Mouse (Mus musculus): ENCODE results near the gene Nup160. TPM values are rescaled to one million over a fixed set of nuclear protein-coding genes. Genes with fewer than 3 reads are reported as not detected.

Gene Nup160
- polyA plus RNA-seq, 1 experiment = 15.1 TPM

GRCm38 (mm10) chr2:90666591-90667387 lies 10.2 kb upstream of the Nup160 start:
- no peaks in the 10 kb centered on the region for H3K79me2 ChIP-seq (ENCODE audit: control insufficient read depth, insufficient read depth)
- H3K4me3 ChIP-seq (ENCODE audit: insufficient read depth, poor library complexity, severe bottlenecking) = no peak overlapping the region
- H3K27me3 ChIP-seq (ENCODE audit: control insufficient read depth, insufficient read depth, insufficient read length) = no peaks in the 10 kb centered on the region
- no peak for TF ChIP-seq MAX (IDR thresholded peaks at IDR 0.05)
- TF ChIP-seq MYOD1 (IDR thresholded peaks at IDR 0.05; ENCODE audit: control insufficient read depth, insufficient read length, low read depth) = no peak
- TF ChIP-seq FOSL1 (IDR thresholded peaks at IDR 0.05; ENCODE audit: insufficient read depth, low read length, poor library complexity, severe bottlenecking) = no peak
- TF ChIP-seq MYOG (IDR thresholded peaks at IDR 0.05; ENCODE audit: control insufficient read depth, extremely low read depth, insufficient read length) = no peak
- no peak for TF ChIP-seq CTCF (IDR thresholded peaks at IDR 0.05; ENCODE audit: control insufficient read depth, insufficient read depth, insufficient read length)
- TF ChIP-seq CEBPB (IDR thresholded peaks at IDR 0.05; ENCODE audit: low read depth) = no peak
- no peak for TF ChIP-seq USF1 (IDR thresholded peaks at IDR 0.05; ENCODE audit: low read depth)
- no peaks in the 10 kb centered on the region for H3K79me3 ChIP-seq (ENCODE audit: low read depth)
- H3ac ChIP-seq (ENCODE audit: control insufficient read depth, insufficient read length, low read depth) = no peak overlapping the region
- no peaks in the 10 kb centered on the region for H3K36me3 ChIP-seq (ENCODE audit: control insufficient read depth, insufficient read depth)

- Histone ChIP-seq H3K27me3 (ENCODE audit: control insufficient read depth, insufficient read depth, insufficient read length) (no peaks in the 10 kb centered on the region), H3K4me3 (ENCODE audit: insufficient read depth, poor library complexity, severe bottlenecking) (no peak overlapping the region), H3ac (ENCODE audit: control insufficient read depth, insufficient read length, low read depth) (no peak overlapping the region), H3K79me3 (ENCODE audit: low read depth) (no peaks in the 10 kb centered on the region), H3K36me3 (ENCODE audit: control insufficient read depth, insufficient read depth) (no peaks in the 10 kb centered on the region), H3K79me2 (ENCODE audit: control insufficient read depth, insufficient read depth) (no peaks in the 10 kb centered on the region)
- no peak for TF ChIP-seq CEBPB (IDR thresholded peaks at IDR 0.05; ENCODE audit: low read depth)
- TF ChIP-seq MAX (IDR thresholded peaks at IDR 0.05) = peak; percentile 46
Measured at GRCm38 (mm10) chr2:90667388-90668265, 9.4 kb upstream of the Nup160 start.

- Histone ChIP-seq H3K79me2 (ENCODE audit: control insufficient read depth, insufficient read depth) (no peaks in the 10 kb centered on the region), H3K36me3 (ENCODE audit: control insufficient read depth, insufficient read depth) (no peaks in the 10 kb centered on the region), H3K27me3 (ENCODE audit: control insufficient read depth, insufficient read depth, insufficient read length) (no peaks in the 10 kb centered on the region), H3K4me3 (ENCODE audit: insufficient read depth, poor library complexity, severe bottlenecking) (no peak overlapping the region), H3ac (ENCODE audit: control insufficient read depth, insufficient read length, low read depth) (no peak overlapping the region), H3K79me3 (ENCODE audit: low read depth) (no peaks in the 10 kb centered on the region)
- no peak for TF ChIP-seq MYOD1 (IDR thresholded peaks at IDR 0.05; ENCODE audit: control insufficient read depth, insufficient read length, low read depth)
- TF ChIP-seq USF1 (IDR thresholded peaks at IDR 0.05; ENCODE audit: low read depth) = no peak
- no peak for TF ChIP-seq MYOG (IDR thresholded peaks at IDR 0.05; ENCODE audit: control insufficient read depth, extremely low read depth, insufficient read length)
- no peak for TF ChIP-seq CEBPB (IDR thresholded peaks at IDR 0.05; ENCODE audit: low read depth)
- no peak for TF ChIP-seq CTCF (IDR thresholded peaks at IDR 0.05; ENCODE audit: control insufficient read depth, insufficient read depth, insufficient read length)
- no peak for TF ChIP-seq MAX (IDR thresholded peaks at IDR 0.05)
- TF ChIP-seq FOSL1 (IDR thresholded peaks at IDR 0.05; ENCODE audit: insufficient read depth, low read length, poor library complexity, severe bottlenecking) = no peak
Measured at GRCm38 (mm10) chr2:90670343-90670742, 6.7 kb upstream of the Nup160 start.

- H3K36me3 ChIP-seq (ENCODE audit: control insufficient read depth, insufficient read depth) = no peaks in the 10 kb centered on the region
- TF ChIP-seq MYOG (IDR thresholded peaks at IDR 0.05; ENCODE audit: control insufficient read depth, extremely low read depth, insufficient read length) (no peak), CEBPB (IDR thresholded peaks at IDR 0.05; ENCODE audit: low read depth) (no peak), MAX (IDR thresholded peaks at IDR 0.05) (no peak), MYOD1 (IDR thresholded peaks at IDR 0.05; ENCODE audit: control insufficient read depth, insufficient read length, low read depth) (no peak), FOSL1 (IDR thresholded peaks at IDR 0.05; ENCODE audit: insufficient read depth, low read length, poor library complexity, severe bottlenecking) (no peak), USF1 (IDR thresholded peaks at IDR 0.05; ENCODE audit: low read depth) (no peak), CTCF (IDR thresholded peaks at IDR 0.05; ENCODE audit: control insufficient read depth, insufficient read depth, insufficient read length) (no peak)
Measured at GRCm38 (mm10) chr2:90673339-90673738, 3.7 kb upstream of the Nup160 start.

GRCm38 (mm10) chr2:90674555-90674954 lies 2.5 kb upstream of the Nup160 start:
- H3K36me3 ChIP-seq (ENCODE audit: control insufficient read depth, insufficient read depth) = no peaks in the 10 kb centered on the region

More at GRCm38 (mm10) chr2:90673339-90673738, 3.7 kb upstream of the Nup160 start:
- H3K4me3 ChIP-seq (ENCODE audit: insufficient read depth, poor library complexity, severe bottlenecking) = no peak overlapping the region
- H3K79me3 ChIP-seq (ENCODE audit: low read depth) = no peaks in the 10 kb centered on the region
- H3ac ChIP-seq (ENCODE audit: control insufficient read depth, insufficient read length, low read depth) = no peak overlapping the region
- H3K27me3 ChIP-seq (ENCODE audit: control insufficient read depth, insufficient read depth, insufficient read length) = no peaks in the 10 kb centered on the region
- H3K79me2 ChIP-seq (ENCODE audit: control insufficient read depth, insufficient read depth) = no peaks in the 10 kb centered on the region

More at GRCm38 (mm10) chr2:90674555-90674954, 2.5 kb upstream of the Nup160 start:
- TF ChIP-seq CTCF (IDR thresholded peaks at IDR 0.05; ENCODE audit: control insufficient read depth, insufficient read depth, insufficient read length) = no peak
- no peak for TF ChIP-seq USF1 (IDR thresholded peaks at IDR 0.05; ENCODE audit: low read depth)
- no peak for TF ChIP-seq MYOD1 (IDR thresholded peaks at IDR 0.05; ENCODE audit: control insufficient read depth, insufficient read length, low read depth)
- no peak for TF ChIP-seq FOSL1 (IDR thresholded peaks at IDR 0.05; ENCODE audit: insufficient read depth, low read length, poor library complexity, severe bottlenecking)
- no peak for TF ChIP-seq MAX (IDR thresholded peaks at IDR 0.05)
- no peak for TF ChIP-seq MYOG (IDR thresholded peaks at IDR 0.05; ENCODE audit: control insufficient read depth, extremely low read depth, insufficient read length)
- TF ChIP-seq CEBPB (IDR thresholded peaks at IDR 0.05; ENCODE audit: low read depth) = no peak
- Histone ChIP-seq H3K27me3 (ENCODE audit: control insufficient read depth, insufficient read depth, insufficient read length) (no peaks in the 10 kb centered on the region), H3K79me3 (ENCODE audit: low read depth) (peaks cover 3% of the 10 kb centered on the region), H3K4me3 (ENCODE audit: insufficient read depth, poor library complexity, severe bottlenecking) (no peak overlapping the region), H3K79me2 (ENCODE audit: control insufficient read depth, insufficient read depth) (peaks cover 4% of the 10 kb centered on the region), H3ac (ENCODE audit: control insufficient read depth, insufficient read length, low read depth) (no peak overlapping the region)
